Mouse (Mus musculus) small intestine, adult 2 months (tissue): ENCODE data around the gene Ror1. TPM values are rescaled to one million over a fixed set of nuclear protein-coding genes. Genes with fewer than 3 reads are reported as not detected.

Source experiments
- H3K27ac ChIP-seq: fragments of 200-500 bp; 2 replicates; pipeline ENCODE4 v1.5.1; 2012; ENCODE audit warnings: low read depth, low read length, control low read depth, inconsistent platforms; ENCODE audit not compliant: insufficient read depth
- H3K27me3 ChIP-seq: fragments of 200-500 bp; 2 replicates; pipeline ENCODE4 v1.6.1; 2012; ENCODE audit warnings: mild to moderate bottlenecking, moderate library complexity, low read length, inconsistent platforms; ENCODE audit not compliant: control insufficient read depth, insufficient read depth
- H3K36me3 ChIP-seq: fragments of 200-500 bp; 2 replicates; pipeline ENCODE4 v1.6.1; 2012; ENCODE audit warnings: mild to moderate bottlenecking, low read length, control low read depth, inconsistent platforms; ENCODE audit not compliant: control insufficient read depth, insufficient read depth
- H3K4me1 ChIP-seq: fragments of 200-500 bp; 2 replicates; pipeline ENCODE4 v1.6.1; 2012; ENCODE audit warnings: low read length, inconsistent platforms, mixed read lengths; ENCODE audit not compliant: control insufficient read depth, insufficient read depth, insufficient read length
- H3K4me3 ChIP-seq: fragments of 200-500 bp; 2 replicates; pipeline ENCODE4 v1.5.1; 2012; ENCODE audit warnings: low read depth, mild to moderate bottlenecking, control low read depth, inconsistent platforms, low read length, moderate library complexity
- CTCF ChIP-seq: fragments of 200-500 bp; IDR thresholded peaks from 2 replicates; pipeline ENCODE4 v1.5.1; 2012; ENCODE audit warnings: low read depth, mild to moderate bottlenecking, control low read depth, inconsistent platforms, low read length, moderate library complexity, mixed read lengths; ENCODE audit not compliant: insufficient replicate concordance, insufficient read length; ENCODE audit errors: extremely low read depth
- POLR2A ChIP-seq: fragments of 200-500 bp; IDR thresholded peaks from 2 replicates; pipeline ENCODE4 v1.6.1; 2012; ENCODE audit warnings: low read depth, mild to moderate bottlenecking, control low read depth, inconsistent platforms, low read length, moderate library complexity
- WGBS: fragments of 180-500 bp; shearing (Covaris S2); methylation state at CpG from one replicate; pipeline ENCODE4 v1.1.7; 2018; 5-methylcytosine and 5-hydroxymethylcytosine counted together
- polyA plus RNA-seq: library from polyadenylated mRNA; depleted of rRNA; stranded (reverse); fragments of >200 nt; gene quantifications from 2 replicates; pipeline ENCODE4 v1.2.3, GENCODE M21; 2012

Gene Ror1
- polyA plus RNA-seq, 1 experiment, result 0.43 TPM

DNA sequence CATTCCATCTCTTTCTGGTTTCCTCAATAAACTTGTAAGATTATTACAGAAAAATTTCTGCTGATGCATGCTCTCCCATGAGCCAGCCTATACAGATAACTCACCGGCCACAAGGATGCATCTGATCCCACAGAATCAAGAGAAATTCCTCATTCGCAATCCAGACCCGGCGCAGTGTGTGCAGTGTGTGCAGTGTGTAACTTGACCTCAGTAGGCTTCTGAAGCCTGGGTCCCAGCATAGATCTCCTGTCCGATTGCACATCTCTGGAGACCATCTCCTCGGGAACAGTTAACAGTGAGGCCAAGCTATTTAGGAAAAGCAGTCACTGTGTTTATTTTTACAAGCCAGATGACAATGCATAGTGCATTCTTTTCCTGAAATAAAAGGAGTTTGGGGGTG lies 280.6 kb downstream of the Ror1 start:
- 82% methylated on average over 6 of the region's 6 CpGs for WGBS
- 0 out of 2 replicates have a peak, but pooled peaks cover 2% of the 10 kb centered on the region for H3K4me1 ChIP-seq
- H3K4me3 ChIP-seq, result no peak overlapping the region
- H3K27ac ChIP-seq, result no peak overlapping the region
- H3K36me3 ChIP-seq, result no peaks in the 10 kb centered on the region
- H3K27me3 ChIP-seq, result no peaks in the 10 kb centered on the region
- TF ChIP-seq CTCF (no peak), POLR2A (no peak)

DNA sequence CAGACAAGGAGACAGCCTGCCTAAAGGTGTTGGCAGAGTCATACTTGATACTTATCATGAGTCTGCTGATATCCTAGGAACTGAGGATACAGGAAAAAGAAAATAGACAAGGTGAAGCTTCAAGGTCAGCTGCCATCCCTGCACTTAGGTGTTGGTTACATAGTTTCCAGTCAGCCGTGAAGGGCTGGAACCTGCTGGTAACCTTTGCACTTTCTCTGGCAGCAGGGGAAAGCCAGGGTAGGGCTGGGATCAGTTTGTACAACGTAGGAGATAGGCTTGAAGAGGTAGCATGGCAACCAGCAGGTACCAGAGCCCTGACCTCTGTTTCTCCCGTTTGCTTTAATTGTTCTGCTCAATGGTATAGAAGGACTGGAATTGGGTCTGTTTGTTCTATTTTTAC lies 281.6 kb downstream of the Ror1 start:
- H3K36me3 ChIP-seq, result no peaks in the 10 kb centered on the region
- 35% methylated on average over 3 of the region's 3 CpGs for WGBS
- H3K4me1 ChIP-seq, result 0 out of 2 replicates have a peak, but pooled peaks cover 2% of the 10 kb centered on the region
- no peak overlapping the region for H3K27ac ChIP-seq
- TF ChIP-seq CTCF (no peak), POLR2A (no peak)
- H3K27me3 ChIP-seq, result no peaks in the 10 kb centered on the region
- no peak overlapping the region for H3K4me3 ChIP-seq

DNA sequence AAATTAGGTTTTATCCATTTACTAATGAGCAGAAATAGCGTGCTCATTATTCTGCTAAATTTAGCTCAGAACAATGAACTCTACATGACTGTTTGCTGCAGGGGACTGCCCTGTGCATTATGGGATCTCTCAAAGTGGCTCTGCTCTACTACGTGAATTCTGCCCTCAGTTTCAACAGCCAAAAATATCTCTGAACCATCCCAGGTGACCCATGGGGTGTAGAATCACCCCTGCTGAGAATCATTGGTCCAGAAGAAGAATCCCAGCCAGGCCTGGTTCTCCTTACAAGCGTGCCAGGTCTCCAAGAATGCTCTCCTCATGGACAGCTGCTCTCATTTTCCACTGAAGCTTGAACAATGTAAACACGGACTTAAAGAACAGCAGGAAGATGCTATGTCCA lies 282.4 kb downstream of the Ror1 start:
- H3K4me3 ChIP-seq, result no peak overlapping the region
- WGBS, result 86% methylated on average over 4 of the region's 4 CpGs
- 0 out of 2 replicates have a peak, but pooled peaks cover 2% of the 10 kb centered on the region for H3K4me1 ChIP-seq
- no peaks in the 10 kb centered on the region for H3K27me3 ChIP-seq
- TF ChIP-seq CTCF, result no peak
- H3K36me3 ChIP-seq, result no peaks in the 10 kb centered on the region
- H3K27ac ChIP-seq, result no peak overlapping the region

DNA sequence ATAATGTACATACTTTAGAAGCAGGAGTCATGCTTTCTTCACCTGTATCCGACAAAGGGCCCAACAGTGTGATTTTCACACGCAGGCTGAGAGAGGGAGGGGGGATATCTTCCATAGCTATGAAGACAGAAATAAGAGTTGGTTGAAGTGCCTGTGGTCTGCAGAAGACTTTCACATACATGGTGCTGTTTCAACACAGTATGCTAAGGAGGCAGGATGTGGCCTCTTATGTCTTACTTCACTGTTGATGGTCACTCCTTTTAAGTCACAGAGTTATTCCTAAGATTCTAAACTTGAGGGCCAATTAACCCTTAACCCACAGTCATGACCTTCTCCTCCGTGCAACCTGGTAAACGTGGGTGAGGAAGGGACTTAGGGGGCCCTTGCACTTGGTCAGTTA lies 286.2 kb downstream of the Ror1 start:
- Histone ChIP-seq H3K27ac (no peak overlapping the region), H3K4me1 (no peaks in the 10 kb centered on the region), H3K4me3 (no peak overlapping the region), H3K36me3 (no peaks in the 10 kb centered on the region), H3K27me3 (no peaks in the 10 kb centered on the region)
- 70% methylated on average over 4 of the region's 4 CpGs for WGBS
- TF ChIP-seq CTCF, result no peak
- TF ChIP-seq POLR2A, result no peak

DNA sequence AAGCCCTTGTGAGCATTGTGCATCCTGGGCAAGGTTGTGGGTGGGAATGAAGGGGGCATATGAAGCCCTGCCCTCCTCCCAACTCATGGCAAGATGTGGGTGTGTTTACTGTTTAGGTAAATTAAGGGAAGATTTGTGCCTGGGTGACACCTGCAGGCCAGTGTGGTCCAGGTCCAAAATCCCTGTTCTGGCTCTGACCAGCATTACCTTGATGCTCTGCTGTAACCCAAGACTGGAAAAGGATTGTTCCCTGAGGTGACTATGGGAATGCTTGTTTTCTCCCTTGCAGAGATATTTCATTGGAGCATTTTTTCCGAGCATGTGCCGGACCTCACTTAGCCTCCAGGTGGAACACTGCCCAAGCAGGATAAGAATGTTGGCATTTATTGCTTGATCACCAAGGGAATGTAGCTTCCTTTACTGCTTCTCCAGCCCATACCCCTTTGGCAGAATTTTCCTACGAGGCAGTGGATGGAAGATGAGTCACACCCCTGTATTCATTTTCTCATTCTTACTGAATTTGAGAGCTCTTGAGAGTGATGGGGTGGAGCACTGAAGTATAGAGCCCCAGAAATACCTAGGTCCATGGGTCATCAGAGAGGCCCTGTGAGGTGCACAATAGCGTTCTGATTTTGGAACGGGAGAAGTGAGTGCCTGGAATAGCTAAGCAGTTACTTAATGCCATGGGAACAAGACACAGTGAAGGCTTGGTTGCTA lies 290.8 kb downstream of the Ror1 start:
- no peak overlapping the region for H3K27ac ChIP-seq
- no peak overlapping the region for H3K4me3 ChIP-seq
- H3K27me3 ChIP-seq, result no peaks in the 10 kb centered on the region
- no peaks in the 10 kb centered on the region for H3K36me3 ChIP-seq
- 47% methylated on average over 5 of the region's 5 CpGs for WGBS
- no peak for TF ChIP-seq CTCF
- TF ChIP-seq POLR2A, result no peak
- no peaks in the 10 kb centered on the region for H3K4me1 ChIP-seq

DNA sequence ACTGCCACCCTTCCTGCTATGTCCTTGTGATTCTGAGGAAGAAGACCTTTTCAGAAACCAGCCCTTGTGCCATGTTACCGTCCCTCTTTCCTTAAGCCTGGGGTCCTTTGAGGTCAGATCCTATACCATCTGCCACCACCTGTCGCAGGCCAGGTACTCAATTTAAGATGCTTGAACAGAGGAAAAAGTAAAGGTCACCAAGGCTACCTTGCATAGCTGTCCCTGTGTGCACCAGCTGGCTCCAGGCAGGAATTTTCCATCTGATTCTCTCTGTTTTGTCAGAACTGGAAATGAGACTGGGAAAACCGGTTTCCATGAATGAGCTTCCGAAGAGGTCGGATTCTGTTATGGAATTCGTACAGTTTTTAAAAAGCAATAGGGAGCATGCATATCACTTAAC lies 294.8 kb downstream of the Ror1 start:
- H3K27ac ChIP-seq, result no peak overlapping the region
- no peaks in the 10 kb centered on the region for H3K4me1 ChIP-seq
- no peak overlapping the region for H3K4me3 ChIP-seq
- no peak for TF ChIP-seq POLR2A
- no peak for TF ChIP-seq CTCF
- 80% methylated on average over 6 of the region's 6 CpGs for WGBS
- no peaks in the 10 kb centered on the region for H3K36me3 ChIP-seq
- H3K27me3 ChIP-seq, result no peaks in the 10 kb centered on the region

DNA sequence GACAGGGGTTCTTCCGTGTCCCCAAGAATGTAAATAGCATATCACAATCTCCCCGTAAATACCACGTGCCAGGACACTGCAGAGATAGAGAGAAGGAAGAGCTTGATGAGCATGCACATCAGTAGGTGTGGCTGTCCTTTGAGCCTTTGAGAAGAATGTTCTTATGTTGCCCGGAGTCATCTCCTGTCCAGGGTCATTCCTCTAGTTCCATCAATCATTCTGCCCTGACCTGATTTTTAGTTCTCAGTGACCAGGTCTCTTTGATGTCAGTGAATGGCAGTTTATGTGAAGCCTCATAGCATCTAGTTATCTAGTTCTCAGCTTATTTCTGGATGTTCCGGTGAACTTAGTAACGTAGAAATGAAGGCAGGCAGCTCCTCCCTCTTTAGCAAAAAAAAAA lies 295.4 kb downstream of the Ror1 start:
- Histone ChIP-seq H3K27me3 (no peaks in the 10 kb centered on the region), H3K4me1 (no peaks in the 10 kb centered on the region), H3K27ac (no peak overlapping the region), H3K4me3 (no peak overlapping the region), H3K36me3 (no peaks in the 10 kb centered on the region)
- 55% methylated on average over 6 of the region's 6 CpGs for WGBS
- TF ChIP-seq CTCF, result no peak
- no peak for TF ChIP-seq POLR2A
